Mouse (Mus musculus): Measurements from ENCODE around the gene Noct.

- TF ChIP-seq CTCF (IDR thresholded peaks at IDR 0.05; ENCODE audit: insufficient read depth, low read depth, low read length) = no peak
- TF ChIP-seq POLR2A (IDR thresholded peaks at IDR 0.05; ENCODE audit: insufficient read depth, low read depth, low read length) = no peak
Measured at GRCm38 (mm10) chr3:51209503-51210314, 14.5 kb upstream of the Noct start.
